Mouse (Mus musculus) erythroblast, embryonic 14.5 days (primary cell): ENCODE measurements around the gene Lrrc4c.

Experiments used
- GATA1 ChIP-seq: IDR thresholded peaks from 2 replicates; pipeline ENCODE4 v1.6.1; 2012; ENCODE audit warnings: low read length, inconsistent platforms, mixed read lengths
- TAL1 ChIP-seq: IDR thresholded peaks from 3 replicates; pipeline ENCODE4 v1.6.1; 2012; ENCODE audit warnings: low read length, inconsistent platforms, mixed read lengths

GRCm38 (mm10) chr2:97018319-97018718, 700.4 kb downstream of the Lrrc4c start:
- TF ChIP-seq GATA1 (no peak), TAL1 (no peak)
